Mouse (Mus musculus): ENCODE measurements around the gene Pm20d1.
A peak's percentile ranks its signal among the peaks of the same experiment; 100 is the strongest.
"Not testable (repeated sequence)": the region's sequence is repeated elsewhere in the genome, so short reads cannot be mapped to it uniquely, and the experiment has no call there.

Gene Pm20d1

DNA sequence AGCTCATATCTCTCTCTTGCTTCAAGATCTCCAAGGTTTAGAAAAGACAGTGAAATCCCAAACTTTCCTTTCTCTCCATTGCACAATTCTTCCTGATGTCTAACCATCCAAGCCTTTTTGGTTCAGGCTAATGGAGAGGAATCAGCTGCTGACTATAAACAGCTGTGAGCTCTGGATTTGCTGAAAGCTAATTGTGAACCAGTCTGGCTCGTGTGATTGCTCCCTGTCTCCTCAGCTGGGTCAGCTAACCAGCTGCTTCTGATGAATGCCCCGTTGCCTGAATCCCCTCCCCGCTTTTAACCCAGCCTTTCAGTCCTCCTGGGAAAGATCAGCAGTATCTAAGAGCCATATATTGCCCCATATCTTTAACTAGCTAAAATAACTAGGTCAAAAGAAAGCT, 2.6 kb upstream of the Pm20d1 start:
- DNase-seq (ENCODE audit: low spot score in 2 of 2): no peak

DNA sequence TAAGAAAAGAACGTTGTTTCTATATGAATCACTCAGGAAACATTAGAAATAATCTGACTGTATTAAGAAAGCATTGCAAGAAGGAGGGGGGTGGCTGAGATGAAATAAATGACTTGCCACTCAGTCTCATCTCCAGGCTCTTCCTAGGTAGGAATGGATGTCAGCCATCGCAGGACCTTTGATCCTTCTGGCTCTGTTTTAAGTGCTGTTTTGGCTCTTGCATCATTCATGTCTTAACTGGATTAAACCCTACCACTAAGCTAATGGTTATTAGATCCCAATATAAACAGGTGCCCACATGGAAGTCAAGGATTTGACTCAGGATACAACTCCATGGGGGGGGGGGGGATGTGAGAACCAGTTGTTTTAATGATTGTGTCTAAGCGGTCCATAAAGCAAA, 2.0 kb upstream of the Pm20d1 start:
- no peak for DNase-seq (ENCODE audit: low spot score in 2 of 2)

DNA sequence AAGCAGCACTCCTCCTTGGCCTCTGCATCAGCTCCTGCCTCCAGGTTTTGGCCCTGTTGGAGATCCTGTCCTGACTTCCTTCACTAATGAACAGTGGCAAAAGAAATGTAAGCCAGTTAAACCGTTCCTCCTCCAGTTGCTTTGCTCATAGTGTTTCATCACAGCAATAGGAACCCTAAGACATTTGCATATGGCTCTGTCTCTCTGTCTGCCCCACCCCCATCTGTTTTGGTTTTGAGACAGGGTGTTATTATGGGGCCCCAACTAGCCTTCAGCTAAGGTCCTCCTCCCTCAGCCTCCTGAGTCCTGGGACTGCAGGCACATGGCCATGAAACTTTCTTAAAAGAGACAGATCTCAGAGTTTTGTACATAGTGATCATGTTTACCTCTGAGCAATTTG, 2.8 kb downstream of the Pm20d1 start:
- DNase-seq (ENCODE audit: low spot score in 2 of 2): no peak

DNA sequence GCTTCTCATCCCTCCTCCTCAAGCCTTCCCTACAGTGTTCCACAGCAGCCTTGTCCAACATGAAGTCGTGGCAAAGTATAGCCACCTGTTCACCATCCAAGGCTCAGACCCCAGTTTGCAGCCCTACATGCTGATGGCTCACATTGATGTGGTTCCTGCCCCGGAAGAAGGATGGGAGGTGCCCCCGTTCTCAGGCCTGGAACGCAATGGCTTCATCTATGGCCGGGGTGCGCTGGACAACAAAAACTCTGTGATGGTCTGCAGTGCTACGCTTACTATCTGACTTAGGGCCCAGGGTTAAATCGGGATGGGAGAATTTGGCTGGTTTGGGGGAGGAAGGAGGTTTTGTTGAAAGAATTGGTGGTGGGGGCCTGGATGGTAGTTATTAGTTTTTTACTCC, 3.9 kb downstream of the Pm20d1 start:
- no peak for DNase-seq (ENCODE audit: low spot score in 2 of 2)

DNA sequence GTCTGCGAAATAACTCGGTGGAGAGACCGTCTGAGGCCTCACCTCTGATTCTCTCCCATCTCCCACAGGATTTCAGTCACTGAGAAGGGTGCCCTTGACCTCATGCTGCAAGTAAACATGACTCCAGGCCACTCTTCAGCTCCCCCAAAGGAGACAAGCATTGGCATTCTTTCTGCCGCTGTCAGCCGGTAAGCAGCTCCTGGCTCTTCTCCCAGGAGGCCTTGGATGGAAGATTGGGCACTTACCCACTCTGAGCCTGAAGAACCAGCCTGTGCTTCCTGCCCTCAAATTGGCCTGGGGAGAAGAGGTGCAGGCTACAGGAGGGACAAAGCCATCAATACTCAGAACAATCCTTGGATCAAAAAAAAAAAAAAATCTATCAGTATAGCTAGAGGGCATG, 5.5 kb downstream of the Pm20d1 start:
- no peak for DNase-seq (ENCODE audit: low spot score in 2 of 2)

DNA sequence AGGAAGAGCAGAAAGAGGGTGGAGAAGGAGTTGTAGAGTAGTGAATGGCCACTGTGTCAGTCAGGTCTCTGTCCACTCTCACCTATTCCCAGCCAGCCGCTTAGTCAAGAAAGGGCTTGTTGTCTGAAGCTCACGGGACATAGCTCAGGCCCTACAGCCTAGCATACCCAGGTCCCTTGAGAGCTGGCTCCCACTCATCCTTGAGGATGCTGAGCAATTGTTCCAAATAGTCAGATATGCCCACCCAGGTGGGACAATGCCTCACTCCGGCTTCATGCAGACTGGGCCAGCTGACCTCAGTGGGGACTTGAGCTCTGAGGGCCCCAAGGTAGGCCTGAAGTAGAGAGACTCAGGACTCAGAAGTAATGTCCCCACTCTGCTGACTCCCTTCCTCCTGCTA, 7.0 kb downstream of the Pm20d1 start:
- DNase-seq (ENCODE audit: low spot score in 2 of 2): no peak

DNA sequence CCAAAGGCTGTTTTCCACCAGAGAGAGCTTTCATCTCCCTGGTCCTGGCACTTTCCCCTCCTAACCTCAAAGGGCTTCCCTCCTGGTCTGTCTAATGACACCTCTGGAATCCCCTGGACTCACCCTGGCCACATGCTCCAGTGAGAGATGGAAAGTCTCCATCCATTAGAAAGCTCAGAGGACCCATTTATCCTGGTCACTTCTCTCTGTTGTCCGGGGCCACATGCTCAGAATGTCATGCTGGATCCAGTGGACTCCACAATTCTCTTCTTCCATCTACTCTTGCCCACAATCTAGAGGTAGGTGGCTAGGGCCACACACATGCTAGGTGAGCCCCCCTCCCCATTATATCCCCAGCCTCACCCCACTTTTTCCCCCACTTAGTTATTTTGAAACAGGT, 11.8 kb downstream of the Pm20d1 start:
- DNase-seq (ENCODE audit: low spot score in 2 of 2): no peak

DNA sequence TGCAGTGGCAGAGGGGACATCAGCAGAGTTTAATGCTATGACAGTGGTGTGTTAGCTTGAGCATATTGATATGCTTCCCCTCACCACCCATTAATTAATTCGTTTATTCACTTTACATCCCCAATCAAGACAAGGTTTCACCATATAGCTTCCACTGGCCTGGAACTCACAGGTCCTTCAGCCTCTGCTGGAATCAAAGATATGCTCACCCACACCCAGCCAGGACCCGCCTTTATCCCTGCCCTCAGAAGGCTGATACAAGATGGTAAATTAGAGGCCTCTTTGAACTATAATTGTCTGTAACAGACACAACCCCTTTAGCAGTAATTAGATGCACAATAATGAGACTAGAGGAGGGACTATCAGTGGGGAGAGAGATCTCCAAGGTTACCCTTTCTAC, 12.5 kb downstream of the Pm20d1 start:
- DNase-seq (ENCODE audit: low spot score in 2 of 2): no peak

DNA sequence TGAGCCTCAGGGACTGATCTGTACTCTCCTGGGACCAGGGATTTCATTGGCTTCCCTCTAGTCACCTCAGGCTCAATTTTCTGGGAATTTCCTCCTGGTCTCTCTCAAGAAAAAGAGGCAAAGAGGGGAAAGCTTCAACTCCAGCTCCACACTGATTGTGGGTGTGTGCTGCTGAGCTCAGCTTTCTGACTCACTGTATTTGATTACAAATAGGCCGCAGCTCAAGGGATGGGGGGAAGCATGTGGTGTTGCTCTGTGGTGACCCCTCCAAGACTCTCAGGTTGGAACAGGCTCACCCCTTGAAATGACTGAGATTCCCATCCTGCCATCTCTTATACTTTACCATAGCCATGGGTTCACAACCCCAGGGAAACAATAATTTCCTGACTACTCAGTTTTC, 14.2 kb downstream of the Pm20d1 start:
- no peak for DNase-seq (ENCODE audit: low spot score in 2 of 2)

DNA sequence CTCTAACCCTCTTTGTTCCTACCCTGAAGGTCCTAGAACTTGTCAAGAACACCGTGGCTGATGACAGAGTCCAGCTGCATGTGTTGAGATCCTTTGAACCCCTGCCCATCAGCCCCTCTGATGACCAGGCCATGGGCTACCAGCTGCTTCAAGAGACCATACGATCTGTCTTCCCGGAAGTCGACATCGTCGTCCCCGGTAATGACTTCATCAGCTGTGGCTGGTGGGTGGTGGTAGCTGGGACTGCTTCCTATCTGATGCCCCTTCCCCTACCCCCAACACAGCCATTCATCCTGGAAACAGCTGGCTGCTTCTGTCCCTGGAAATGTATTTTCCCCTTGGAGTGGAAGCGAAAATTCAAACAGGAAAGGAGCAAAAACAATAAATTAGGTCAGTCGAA, 14.8 kb downstream of the Pm20d1 start:
- DNase-seq (ENCODE audit: low spot score in 2 of 2): no peak

DNA sequence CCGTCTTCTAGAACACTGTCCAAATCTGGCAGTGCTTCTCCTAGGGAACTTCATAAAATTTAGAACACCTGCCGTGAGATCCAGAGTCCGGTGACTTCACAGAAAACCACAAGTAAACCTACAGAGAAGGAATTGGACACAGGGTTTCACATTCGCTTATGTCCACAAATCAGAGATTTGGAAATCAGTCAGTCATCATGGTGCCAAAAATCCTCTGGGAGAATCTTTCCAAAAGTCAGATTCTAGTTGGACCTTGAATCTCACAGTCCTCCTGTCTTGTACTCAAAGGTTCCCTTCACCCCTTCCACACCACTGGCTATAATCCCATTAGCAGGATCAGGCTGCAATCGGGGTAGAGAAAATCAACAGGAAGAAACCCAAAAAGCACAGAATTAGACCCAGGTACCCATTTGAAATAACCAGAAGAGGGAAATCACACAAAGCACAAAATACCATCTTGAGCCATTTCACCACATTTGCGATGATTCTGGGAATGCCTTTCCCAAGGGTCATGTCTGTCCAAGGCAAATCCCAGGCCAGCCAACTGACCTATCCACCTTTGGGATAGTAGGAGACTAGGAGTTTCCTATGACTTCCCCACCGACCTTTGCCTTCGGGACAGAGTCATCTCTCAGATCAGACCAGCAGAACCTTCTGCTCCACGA, 15.6 kb downstream of the Pm20d1 start:
- no peak for DNase-seq (ENCODE audit: low spot score in 2 of 2)

DNA sequence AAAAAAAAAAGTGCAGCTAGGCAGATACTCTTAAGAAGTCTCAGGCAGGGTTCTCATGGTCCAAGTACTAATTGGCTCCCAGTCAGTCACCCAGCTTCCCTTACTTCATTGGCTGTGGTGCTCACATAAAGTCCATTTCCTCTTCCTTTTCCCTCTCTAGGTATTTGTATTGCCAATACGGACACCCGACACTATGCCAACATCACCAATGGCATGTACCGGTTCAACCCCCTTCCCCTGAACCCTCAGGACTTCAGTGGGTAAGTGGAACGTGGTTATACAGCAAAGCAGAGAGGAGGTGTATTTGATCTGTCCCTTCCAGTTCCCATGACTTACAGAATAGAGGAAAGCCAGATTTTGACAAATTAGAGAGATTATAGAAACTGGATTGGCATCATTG, 16.6 kb downstream of the Pm20d1 start:
- DNase-seq (ENCODE audit: low spot score in 2 of 2): no peak

DNA sequence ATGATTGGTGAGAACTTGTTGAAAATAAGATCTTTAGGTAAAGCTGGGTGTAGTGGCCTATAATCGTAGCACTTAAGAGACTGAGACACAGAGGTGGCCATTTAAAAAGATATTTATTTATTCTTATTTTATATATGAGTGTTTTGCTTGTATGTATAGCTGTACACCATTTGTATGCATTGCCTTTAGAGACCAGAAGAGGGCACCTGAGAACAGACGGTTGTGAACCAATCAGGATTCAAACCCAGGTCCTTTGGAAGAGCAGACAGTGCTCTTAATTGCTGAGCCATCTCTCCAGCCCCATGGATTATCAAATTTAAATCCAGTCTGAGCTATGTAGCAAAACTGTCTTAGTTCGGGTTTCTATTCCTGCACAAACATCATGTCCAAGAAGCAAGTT, 17.0 kb downstream of the Pm20d1 start:
- no peak for DNase-seq (ENCODE audit: low spot score in 2 of 2)

DNA sequence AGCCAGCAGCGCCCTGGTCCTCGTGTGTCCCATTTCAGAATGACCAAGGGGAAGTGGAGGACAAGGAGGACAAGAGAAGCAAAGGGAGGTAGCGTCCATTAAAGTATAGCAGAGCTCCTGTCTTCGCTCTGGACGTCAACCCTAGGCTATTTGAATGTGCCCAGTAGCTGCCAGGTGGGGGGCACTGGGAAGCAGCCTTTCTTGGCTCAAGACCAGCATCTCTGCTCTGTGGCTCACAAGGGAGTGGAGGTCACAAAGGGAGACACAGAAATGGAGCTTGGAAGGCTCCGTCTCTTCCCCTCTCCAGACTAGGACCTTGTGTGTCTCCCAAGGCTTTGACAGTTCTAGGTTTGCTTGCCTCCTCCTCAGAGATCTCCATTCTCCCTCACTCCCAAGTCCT, 19.7 kb downstream of the Pm20d1 start:
- no peak for DNase-seq (ENCODE audit: low spot score in 2 of 2)

DNA sequence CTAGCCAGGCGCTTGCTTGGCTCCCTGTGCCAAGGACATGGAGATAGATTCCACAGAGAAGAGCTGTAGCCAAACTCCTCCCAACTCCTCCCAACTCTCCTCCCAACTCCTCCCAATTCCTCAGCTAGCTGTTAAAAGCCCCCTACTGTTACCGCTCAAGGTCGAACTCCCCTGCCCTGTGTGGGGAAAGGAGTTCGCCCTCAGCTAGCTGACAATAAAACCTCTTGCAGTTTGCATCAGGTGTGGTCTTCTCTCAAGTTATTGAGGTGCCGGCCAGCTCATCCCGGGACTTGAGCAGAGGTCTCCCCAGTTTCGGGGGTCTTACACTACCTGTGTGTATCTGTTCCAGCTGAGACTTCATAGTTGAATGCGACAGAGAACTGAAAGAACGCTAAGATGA, 23.2 kb downstream of the Pm20d1 start:
- not testable (repeated sequence) for DNase-seq (ENCODE audit: low spot score in 2 of 2)

DNA sequence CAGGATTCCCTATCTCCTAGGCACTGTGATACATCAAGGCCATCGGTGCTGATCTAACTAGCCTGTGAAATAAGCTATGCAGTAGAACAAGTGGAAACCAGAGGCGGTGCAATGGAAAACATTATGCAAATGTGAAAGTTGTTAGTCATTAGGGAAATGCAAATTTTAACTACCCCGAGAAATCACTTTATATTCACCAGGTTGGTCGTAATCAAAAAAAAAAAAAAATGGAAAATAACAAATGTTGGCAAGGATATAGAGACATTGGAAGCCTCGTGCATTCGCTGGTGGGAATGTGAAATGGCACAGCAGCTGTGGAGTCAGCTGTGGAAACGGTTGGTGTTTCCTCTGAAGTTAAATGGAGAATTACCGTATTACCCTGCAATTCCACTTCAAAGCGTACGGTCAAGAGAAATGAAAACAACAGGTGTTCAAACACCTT, 23.7 kb downstream of the Pm20d1 start:
- DNase-seq (ENCODE audit: low spot score in 2 of 2): no peak

DNA sequence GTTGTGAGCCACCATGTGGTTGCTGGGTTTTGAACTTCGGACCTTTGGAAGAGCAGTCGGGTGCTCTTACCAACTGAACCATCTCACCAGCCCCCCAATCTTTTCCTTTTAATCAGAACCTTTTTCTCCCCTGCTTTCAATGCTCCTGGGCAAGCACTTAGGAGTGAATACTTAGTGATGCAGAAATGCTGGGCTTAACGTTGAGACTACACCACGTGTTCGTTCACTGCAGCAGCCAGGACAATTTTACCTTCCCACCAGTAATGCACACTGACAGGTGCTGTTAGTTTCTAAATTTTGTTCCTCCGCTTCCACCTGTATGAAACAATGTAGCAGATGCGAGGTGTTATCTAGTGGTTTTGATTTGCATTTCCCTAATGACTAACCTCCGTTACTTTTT, 25.1 kb downstream of the Pm20d1 start:
- no peak for DNase-seq (ENCODE audit: low spot score in 2 of 2)

DNA sequence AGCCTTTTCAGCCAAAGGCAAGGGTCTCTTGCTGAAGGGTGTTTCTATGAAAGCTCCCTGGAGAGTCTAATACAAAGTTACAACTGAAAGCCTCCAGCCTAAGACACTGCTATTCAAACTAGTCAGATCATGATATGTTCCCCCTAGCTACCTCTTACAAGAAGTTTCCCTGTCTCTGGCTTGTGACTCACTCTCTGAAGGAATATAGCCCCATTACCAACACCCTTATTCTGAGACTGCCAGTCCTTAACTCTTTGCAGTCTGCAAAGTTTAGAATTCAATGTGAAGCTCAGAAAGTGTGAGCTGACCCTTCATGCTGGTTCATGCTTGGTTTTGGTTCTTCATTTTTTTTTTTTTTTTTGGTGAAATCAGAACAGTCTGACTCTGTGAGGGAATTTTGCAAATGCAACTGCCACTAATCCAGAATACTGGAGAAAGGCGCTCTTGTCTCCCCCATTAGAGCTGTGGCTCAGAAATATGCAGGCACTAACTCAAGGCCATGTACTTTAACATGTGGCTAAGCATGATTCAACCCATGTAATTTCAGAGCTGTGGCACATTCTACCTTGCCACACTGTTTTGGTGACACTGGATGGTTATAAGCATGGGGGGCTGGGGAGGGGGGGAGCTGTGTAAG, 25.8 kb downstream of the Pm20d1 start:
- no peak for DNase-seq (ENCODE audit: low spot score in 2 of 2)

DNA sequence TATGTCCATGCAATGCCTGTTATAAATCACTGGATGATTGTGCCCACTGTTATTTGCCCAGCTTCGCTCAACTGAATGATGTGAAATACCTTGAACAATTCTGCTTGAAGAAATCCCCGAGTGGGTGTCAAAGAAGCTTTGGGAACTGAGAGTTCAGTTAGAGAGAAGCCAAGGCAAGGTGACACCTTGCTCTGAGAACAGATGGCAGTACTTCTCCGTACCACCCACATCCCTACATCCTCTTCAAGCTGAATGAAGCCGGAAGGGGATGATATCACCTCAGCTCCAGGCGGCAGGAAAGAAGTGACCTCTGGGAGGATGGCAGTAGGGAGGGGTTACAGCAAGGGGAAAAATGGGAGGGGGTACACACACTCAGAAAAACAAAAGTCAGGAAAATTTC, 26.4 kb downstream of the Pm20d1 start:
- DNase-seq (ENCODE audit: low spot score in 2 of 2): no peak

DNA sequence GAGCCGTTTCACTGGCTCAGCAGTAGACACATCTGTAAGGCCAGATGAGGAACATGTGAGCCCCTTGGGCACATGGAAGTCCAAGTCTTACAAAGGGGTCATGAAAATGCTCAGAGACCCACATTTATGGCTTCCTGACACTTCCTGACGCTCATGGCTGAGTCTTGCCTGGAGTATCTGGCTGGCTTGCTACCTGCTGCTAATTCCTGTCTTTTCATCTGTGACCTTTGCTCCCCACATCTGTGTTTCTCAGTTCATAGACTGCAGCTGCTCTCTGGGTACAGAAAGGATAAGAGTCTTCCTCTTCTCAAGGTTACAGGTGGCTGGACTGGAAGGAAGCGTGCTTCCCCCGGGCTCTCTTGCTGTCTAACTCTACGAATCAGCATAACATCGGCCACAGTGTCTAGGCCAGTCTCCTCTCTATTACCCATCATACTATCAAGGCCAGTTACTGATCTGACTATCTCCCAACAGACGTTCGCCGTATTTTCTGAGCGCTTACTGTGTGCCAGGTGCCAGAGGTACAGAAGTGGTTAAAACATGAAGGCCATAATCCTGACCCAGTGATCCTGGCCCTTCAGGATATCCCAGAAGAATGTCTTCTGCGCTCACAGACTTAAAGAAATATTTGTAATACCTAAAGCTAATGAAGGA, 27.5 kb downstream of the Pm20d1 start:
- DNase-seq (ENCODE audit: low spot score in 2 of 2): no peak

DNA sequence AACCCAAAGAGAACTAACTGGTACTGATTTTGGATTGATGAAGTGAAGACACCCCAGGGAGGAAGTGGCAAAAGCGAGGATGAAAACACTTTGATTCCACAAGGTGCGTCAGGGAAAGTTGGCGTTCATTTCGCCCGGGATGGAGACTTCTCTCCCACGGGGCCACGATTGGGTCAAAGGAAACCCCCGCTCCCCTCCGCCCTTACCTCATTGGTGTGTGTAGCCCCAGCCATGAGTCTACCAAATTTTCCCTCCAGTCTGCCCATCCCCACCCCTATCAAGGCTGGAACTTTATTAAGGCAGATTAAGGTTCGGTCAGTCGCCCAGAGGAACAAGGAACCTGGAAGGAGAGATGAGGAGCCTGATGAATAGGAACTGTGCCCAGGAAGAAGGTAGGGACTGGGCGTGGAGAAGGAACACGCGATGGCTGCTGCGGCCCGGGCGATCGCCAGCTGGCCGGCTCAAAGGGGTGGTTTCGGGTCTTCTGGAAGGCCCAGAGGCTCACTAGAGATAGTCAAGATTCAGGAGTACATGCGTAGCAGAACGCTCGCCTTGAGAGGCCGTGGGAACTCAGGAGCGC, 30.1 kb downstream of the Pm20d1 start, which contains the start of gene Slc41a1:
Slc41a1 (plus strand) TSS at position 287 of the 580 bp plus-strand sequence.
- peak; percentile 16 to 34 for DNase-seq (ENCODE audit: low spot score in 2 of 2)

DNA sequence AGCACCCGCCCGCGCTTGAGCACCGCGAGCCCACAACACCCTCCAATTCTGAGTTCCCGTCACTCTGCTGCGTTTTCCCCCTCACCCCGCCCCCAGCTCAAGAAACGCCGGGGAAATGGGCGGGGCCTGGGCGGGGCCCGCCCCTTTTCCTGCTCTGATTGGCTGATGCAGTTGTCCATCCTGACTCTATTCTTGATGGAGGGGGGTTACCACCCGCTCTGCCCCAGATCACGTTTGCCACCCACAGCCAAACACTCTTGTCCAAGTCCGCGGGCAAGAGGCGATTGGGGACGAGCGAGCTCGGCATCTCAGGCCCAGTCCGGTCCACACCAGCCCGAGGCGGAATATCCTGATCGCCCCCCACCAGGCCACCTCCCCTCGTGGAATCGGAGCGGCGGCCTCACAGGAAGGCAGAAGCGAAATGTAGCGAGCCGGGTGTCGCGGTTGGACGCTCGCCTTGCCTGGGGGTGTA, 30.6 kb downstream of the Pm20d1 start:
- DNase-seq (ENCODE audit: low spot score in 2 of 2): peak; percentile 90 to 92

All from spleen, postnatal 36 days (tissue).